Mouse (Mus musculus): ENCODE results near the gene Sgcb. TPM values are rescaled to one million over a fixed set of nuclear protein-coding genes. Genes with fewer than 3 reads are reported as not detected.
A peak's percentile ranks its signal among the peaks of the same experiment; 100 is the strongest.

Sgcb gene
- total and polyA plus RNA-seq, 3 experiments, result 43.2 to 113 (median 101) TPM

DNA sequence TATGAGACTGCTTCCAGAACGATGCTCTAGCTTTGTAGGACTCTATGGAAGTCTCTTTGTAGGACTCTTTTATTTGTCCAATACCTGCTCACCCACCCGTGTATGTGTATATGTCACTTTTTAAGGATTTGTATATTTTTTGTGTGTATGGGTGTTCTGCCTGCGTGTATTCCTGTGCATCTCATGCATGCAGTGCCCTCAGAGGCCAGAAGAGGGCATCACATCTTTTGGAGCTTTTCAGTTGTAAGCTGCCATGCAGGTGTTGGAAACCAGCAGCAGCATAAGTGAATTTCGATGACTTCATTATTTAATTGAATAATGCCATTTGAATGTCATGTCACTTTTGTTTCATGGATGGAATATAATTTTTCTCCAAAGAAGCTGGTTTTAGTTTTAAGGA, 5.5 kb downstream of the Sgcb start:
- WGBS, result 90% methylated on average over 4 of the region's 4 CpGs
- TF ChIP-seq EP300 (IDR thresholded peaks at IDR 0.05; ENCODE audit: insufficient read depth, low read depth, low read length) (no peak), CTCF (IDR thresholded peaks at IDR 0.05) (peak; percentile 68), POLR2A (IDR thresholded peaks at IDR 0.05; ENCODE audit: insufficient read depth, low read depth, low read length) (no peak)
- Histone ChIP-seq H3K4me1 (ENCODE audit: control insufficient read depth, insufficient read depth, low read length) (no peaks in the 10 kb centered on the region), H3K36me3 (ENCODE audit: control insufficient read depth, insufficient read depth, low read length) (peaks cover 5% of the 10 kb centered on the region; the same call in 1 of the 2 replicates), H3K79me2 (replicated peaks; ENCODE audit: control insufficient read depth, insufficient read depth, low read length) (0 out of 2 replicates have a peak, but pooled peaks cover 1% of the 10 kb centered on the region), H3K9ac (ENCODE audit: low read depth, low read length) (no peak overlapping the region), H3K4me3 (no peak overlapping the region), H3K27ac (no peak overlapping the region), H3K27me3 (ENCODE audit: control insufficient read depth, insufficient read depth, low read length) (no peaks in the 10 kb centered on the region)
- DNase-seq, result no peak
- intact Hi-C loops (cut with DNase I), result no loop called here

DNA sequence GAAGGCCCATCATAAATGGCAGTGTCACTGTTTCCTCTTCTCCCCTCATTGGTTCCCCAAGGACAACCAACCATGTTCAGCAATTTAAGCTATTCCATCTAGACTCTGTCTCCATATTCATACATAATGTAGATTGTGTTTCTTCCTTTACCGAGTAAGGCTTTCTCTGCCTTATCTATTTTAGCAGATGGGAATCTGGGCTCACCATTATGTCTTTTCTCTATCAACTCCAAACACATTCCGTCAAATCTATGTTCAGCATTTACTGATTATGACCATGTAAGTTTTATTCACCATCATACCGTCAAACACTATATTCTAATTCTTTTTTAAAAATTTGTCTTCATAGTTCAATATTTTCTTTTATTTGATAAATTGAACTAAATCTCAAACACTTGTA, 6.5 kb downstream of the Sgcb start:
- 0 out of 2 replicates have a peak, but pooled peaks cover 1% of the 10 kb centered on the region for H3K79me2 ChIP-seq (replicated peaks; ENCODE audit: control insufficient read depth, insufficient read depth, low read length)
- peaks cover 2% of the 10 kb centered on the region; the same call in 1 of the 2 replicates for H3K36me3 ChIP-seq (ENCODE audit: control insufficient read depth, insufficient read depth, low read length)
- intact Hi-C loops (cut with DNase I), result no loop called here
- WGBS, result 85% methylated on average over 3 of the region's 3 CpGs
- no peak overlapping the region for H3K4me3 ChIP-seq
- H3K27me3 ChIP-seq (ENCODE audit: control insufficient read depth, insufficient read depth, low read length), result no peaks in the 10 kb centered on the region
- H3K9ac ChIP-seq (ENCODE audit: low read depth, low read length), result no peak overlapping the region
- H3K27ac ChIP-seq, result no peak overlapping the region
- DNase-seq, result no peak
- no peaks in the 10 kb centered on the region for H3K4me1 ChIP-seq (ENCODE audit: control insufficient read depth, insufficient read depth, low read length)
- TF ChIP-seq POLR2A (IDR thresholded peaks at IDR 0.05; ENCODE audit: insufficient read depth, low read depth, low read length) (no peak), CTCF (IDR thresholded peaks at IDR 0.05) (no peak), EP300 (IDR thresholded peaks at IDR 0.05; ENCODE audit: insufficient read depth, low read depth, low read length) (no peak)

DNA sequence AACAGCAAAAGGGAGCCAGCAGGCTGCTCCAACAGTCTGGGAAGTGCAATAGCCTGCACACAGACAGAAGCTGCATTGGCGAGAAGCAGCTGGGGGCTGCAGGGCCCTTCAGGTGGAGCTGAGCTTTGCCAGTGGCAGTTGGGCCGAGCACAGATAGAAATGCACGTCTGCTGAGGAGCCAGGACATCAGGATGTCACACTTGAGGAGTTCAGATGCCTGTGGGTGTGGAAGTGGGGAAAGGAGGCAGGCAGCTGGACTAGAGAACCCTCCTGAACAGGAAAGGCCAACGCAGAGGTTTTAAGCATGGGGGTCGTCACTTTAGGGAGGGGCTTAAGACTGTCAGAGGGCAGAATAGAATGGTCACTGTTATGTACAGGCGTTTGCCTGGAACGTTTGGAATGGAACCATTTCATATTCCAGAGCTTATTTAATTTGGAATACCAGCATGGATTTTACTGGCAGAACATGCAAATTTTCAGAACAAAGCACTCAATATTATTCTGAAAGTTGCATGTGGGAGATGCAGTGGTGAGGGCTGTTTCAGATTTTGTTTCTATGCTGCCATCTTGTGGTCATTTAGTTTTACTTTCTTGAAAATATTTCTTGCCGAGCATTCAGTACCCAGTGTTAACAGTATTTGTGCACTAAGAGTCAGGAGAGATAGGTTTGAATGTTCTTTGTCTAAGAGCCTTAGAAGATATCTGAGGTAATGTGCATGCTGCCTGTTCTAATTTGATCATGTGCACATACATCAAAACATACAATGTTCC, 10.1 kb downstream of the Sgcb start:
- no peak overlapping the region for H3K4me3 ChIP-seq
- no peak overlapping the region for H3K27ac ChIP-seq
- intact Hi-C loops (cut with DNase I), result loop anchor here (1.0 to 5.0 kb wide), 3 partner anchors 97 to 206 kb away; no protein-coding TSS in a partner anchor

DNA sequence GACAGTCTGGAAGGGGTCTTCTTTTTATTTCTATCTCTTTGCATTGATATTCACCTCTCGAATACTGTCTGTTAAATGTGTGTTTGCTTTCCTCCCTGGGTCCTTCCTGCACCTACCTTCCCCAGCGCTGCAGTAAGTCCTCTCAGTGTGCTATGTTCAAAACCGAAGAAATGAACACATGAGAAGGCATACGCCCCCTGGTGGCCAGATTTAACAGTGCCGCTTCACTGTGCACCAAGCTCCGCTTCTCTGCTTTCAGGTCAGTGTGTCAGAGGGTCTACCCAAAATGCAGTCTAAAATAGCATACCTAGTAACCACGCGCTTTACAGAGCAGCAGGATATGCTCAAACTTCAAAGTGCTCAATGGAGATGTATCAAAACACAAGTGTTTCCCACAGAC, 14.4 kb downstream of the Sgcb start:
- WGBS, result 49% methylated on average over 8 of the region's 8 CpGs
- Histone ChIP-seq H3K4me1 (ENCODE audit: control insufficient read depth, insufficient read depth, low read length) (no peaks in the 10 kb centered on the region), H3K9ac (ENCODE audit: low read depth, low read length) (no peak overlapping the region), H3K27me3 (ENCODE audit: control insufficient read depth, insufficient read depth, low read length) (no peaks in the 10 kb centered on the region), H3K4me3 (no peak overlapping the region), H3K79me2 (replicated peaks; ENCODE audit: control insufficient read depth, insufficient read depth, low read length) (no peaks in the 10 kb centered on the region), H3K27ac (no peak overlapping the region), H3K36me3 (ENCODE audit: control insufficient read depth, insufficient read depth, low read length) (peaks cover 2% of the 10 kb centered on the region; the same call in 1 of the 2 replicates)
- peak; percentile 53 to 79 for DNase-seq
- TF ChIP-seq POLR2A (IDR thresholded peaks at IDR 0.05; ENCODE audit: insufficient read depth, low read depth, low read length) (no peak), CTCF (IDR thresholded peaks at IDR 0.05) (peak; percentile 97), EP300 (IDR thresholded peaks at IDR 0.05; ENCODE audit: insufficient read depth, low read depth, low read length) (0 out of 2 replicates have a peak, but pooled peaks have one; percentile 38)
- intact Hi-C loops (cut with DNase I), result loop anchor here (1.0 kb wide), 1 partner anchor 202 kb away; no protein-coding TSS in a partner anchor

More for the DNA sequence above, 10.1 kb downstream of the Sgcb start:
- WGBS, result 48% methylated on average over 8 of the region's 8 CpGs
- TF ChIP-seq POLR2A (IDR thresholded peaks at IDR 0.05; ENCODE audit: insufficient read depth, low read depth, low read length) (no peak), CTCF (IDR thresholded peaks at IDR 0.05) (peak; percentile 77), EP300 (IDR thresholded peaks at IDR 0.05; ENCODE audit: insufficient read depth, low read depth, low read length) (no peak)
- no peaks in the 10 kb centered on the region for H3K79me2 ChIP-seq (replicated peaks; ENCODE audit: control insufficient read depth, insufficient read depth, low read length)
- no peaks in the 10 kb centered on the region for H3K27me3 ChIP-seq (ENCODE audit: control insufficient read depth, insufficient read depth, low read length)
- no peak overlapping the region for H3K9ac ChIP-seq (ENCODE audit: low read depth, low read length)
- no peaks in the 10 kb centered on the region for H3K4me1 ChIP-seq (ENCODE audit: control insufficient read depth, insufficient read depth, low read length)
- no peak for DNase-seq
- peaks cover 2% of the 10 kb centered on the region; the same call in 1 of the 2 replicates for H3K36me3 ChIP-seq (ENCODE audit: control insufficient read depth, insufficient read depth, low read length)

DNA sequence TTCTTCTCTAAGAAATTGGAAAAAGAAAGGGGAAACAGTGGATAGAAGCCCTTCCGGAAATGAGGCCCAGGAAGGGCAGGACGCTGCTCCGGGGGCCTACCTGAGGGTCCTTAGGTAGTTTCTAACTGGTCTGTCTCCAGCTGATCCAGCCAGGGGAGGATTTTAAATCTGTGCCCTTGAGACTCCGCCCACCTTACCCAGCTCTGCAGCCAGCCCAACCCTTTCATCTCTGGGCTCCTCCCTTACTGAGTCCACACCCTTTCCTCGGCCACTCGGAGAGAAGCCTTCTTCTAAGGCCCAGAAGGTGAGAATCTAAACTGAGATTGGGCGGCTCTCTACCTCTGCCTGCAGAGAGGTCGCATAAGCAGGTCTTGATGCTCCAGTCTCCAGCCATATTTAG, 15.3 kb downstream of the Sgcb start, which contains the start of gene Lrrc66:
Gene Lrrc66, minus strand, starts transcription at position 236 of the 400 bp plus-strand sequence.
- Histone ChIP-seq H3K36me3 (ENCODE audit: control insufficient read depth, insufficient read depth, low read length) (no peaks in the 10 kb centered on the region), H3K79me2 (replicated peaks; ENCODE audit: control insufficient read depth, insufficient read depth, low read length) (no peaks in the 10 kb centered on the region), H3K4me1 (ENCODE audit: control insufficient read depth, insufficient read depth, low read length) (no peaks in the 10 kb centered on the region), H3K27ac (no peak within 1 kb of the TSS), H3K4me3 (no peak within 1 kb of the TSS), H3K9ac (ENCODE audit: low read depth, low read length) (no peak within 1 kb of the TSS), H3K27me3 (ENCODE audit: control insufficient read depth, insufficient read depth, low read length) (no peaks in the 10 kb centered on the region)
- 81% methylated on average over 8 of the region's 8 CpGs for WGBS
- DNase-seq, result no peak
- intact Hi-C loops (cut with DNase I), result no loop called here
- TF ChIP-seq EP300 (IDR thresholded peaks at IDR 0.05; ENCODE audit: insufficient read depth, low read depth, low read length) (no peak), CTCF (IDR thresholded peaks at IDR 0.05) (no peak), POLR2A (IDR thresholded peaks at IDR 0.05; ENCODE audit: insufficient read depth, low read depth, low read length) (no peak)

All from heart, adult 2 months (tissue).